Mouse (Mus musculus) lung, adult 2 months (tissue): ENCODE results near the gene Dhx58. TPM values are rescaled to one million over a fixed set of nuclear protein-coding genes. Genes with fewer than 3 reads are reported as not detected.
A peak's percentile ranks its signal among the peaks of the same experiment; 100 is the strongest.

ENCODE experiments used
- DNase-seq: peaks from one replicate; pipeline ENCODE4 v3.0.0; 2022
- H3K4me1 ChIP-seq: fragments of 200-500 bp; 2 replicates; pipeline ENCODE4 v1.6.1; 2011; ENCODE audit warnings: low read length; ENCODE audit not compliant: control insufficient read depth, insufficient read depth
- H3K4me3 ChIP-seq: fragments of 200-500 bp; replicated peaks from 2 replicates; pipeline ENCODE3; 2011; ENCODE audit warnings: low read depth, mild to moderate bottlenecking, control low read depth, low read length; ENCODE audit errors: extremely low read depth
- CTCF ChIP-seq: fragments of 200-500 bp; IDR thresholded peaks from 2 replicates; pipeline ENCODE4 v1.5.1; 2011; ENCODE audit warnings: mild to moderate bottlenecking, low read length, control low read depth; ENCODE audit not compliant: insufficient read depth
- POLR2A ChIP-seq: fragments of 200-500 bp; IDR thresholded peaks from 2 replicates; pipeline ENCODE4 v1.6.1; 2011; ENCODE audit warnings: low read depth, mild to moderate bottlenecking, control low read depth, low read length, borderline replicate concordance; ENCODE audit errors: extremely low read depth
- WGBS: fragments of 180-500 bp; shearing (Covaris S2); methylation state at CpG from one replicate; pipeline ENCODE4 v1.1.7; 2018; 5-methylcytosine and 5-hydroxymethylcytosine counted together
- polyA plus RNA-seq: library from polyadenylated mRNA; depleted of rRNA; stranded (reverse); fragments of >200 nt; gene quantifications from 2 replicates; pipeline ENCODE4 v1.2.3, GENCODE M21; 2012; rRNA removed

Gene Dhx58
- 8.2 and 9.8 TPM in 2 replicates for polyA plus RNA-seq

GRCm38 (mm10) chr11:100703851-100704531, at the start of gene Dhx58:
Gene Dhx58, minus strand, starts transcription at chr11:100704271.
- DNase-seq, result no peak
- peak; percentile 20; the same call in 1 of the 2 replicates for TF ChIP-seq POLR2A
- TF ChIP-seq CTCF, result no peak
- 45% methylated on average over 7 of the region's 7 CpGs for WGBS
- Histone ChIP-seq H3K4me3 (peak within 1 kb of the TSS; percentile 66), H3K4me1 (peaks cover 13% of the 10 kb centered on the region)

GRCm38 (mm10) chr11:100752294-100752693, 48.2 kb upstream of the Dhx58 start:
- no peaks in the 10 kb centered on the region; the same call in 1 of the 2 replicates for H3K4me1 ChIP-seq
- TF ChIP-seq CTCF, result no peak
- TF ChIP-seq POLR2A, result no peak
- DNase-seq, result no peak
- H3K4me3 ChIP-seq, result no peak overlapping the region
- WGBS, result 37% methylated on average over 10 of the region's 10 CpGs

DNA sequence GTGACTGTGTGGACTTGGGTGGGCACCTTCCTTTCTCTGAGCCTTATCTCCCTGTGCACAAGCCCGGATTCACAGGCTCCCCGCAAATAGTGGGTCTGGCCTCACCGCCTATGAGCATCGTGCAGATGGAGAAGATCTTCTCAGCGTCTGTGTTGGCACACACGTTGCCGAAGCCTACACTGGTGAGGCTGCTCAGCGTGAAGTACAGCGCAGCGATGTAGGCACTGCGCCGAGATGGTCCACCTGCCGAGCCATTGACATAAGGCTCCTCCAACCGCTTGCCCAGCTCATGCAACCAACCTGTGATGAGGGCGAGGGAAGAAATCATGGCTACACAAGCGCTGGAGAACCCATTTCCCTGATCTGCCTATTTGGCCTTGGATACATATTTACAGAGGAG, 46.1 kb upstream of the Dhx58 start:
- no peak for DNase-seq
- WGBS, result 85% methylated on average over 16 of the region's 16 CpGs
- TF ChIP-seq CTCF, result no peak
- no peak for TF ChIP-seq POLR2A
- Histone ChIP-seq H3K4me3 (no peak overlapping the region), H3K4me1 (no peaks in the 10 kb centered on the region; the same call in 1 of the 2 replicates)

DNA sequence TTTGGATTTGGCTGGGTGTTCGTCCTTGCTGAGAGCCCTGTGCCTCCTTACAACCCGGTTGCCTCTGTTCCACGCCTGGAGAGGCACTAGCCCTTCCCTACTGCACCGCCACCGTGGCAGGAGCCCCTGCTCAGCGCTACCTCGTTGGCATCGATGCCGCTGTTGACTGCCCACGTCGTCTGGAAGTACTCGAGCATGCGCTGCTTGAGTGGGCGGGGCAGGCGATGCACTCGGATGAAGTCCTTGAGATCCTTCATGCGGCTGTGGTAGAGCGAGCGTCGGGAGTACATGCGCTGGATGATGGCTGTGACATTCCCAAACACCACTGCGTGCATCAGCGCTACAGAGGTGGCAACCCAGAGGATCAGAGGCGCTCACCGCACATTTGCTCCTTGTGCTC, 45.4 kb upstream of the Dhx58 start:
- no peak for DNase-seq
- WGBS, result 36% methylated on average over 25 of the region's 25 CpGs
- no peak overlapping the region for H3K4me3 ChIP-seq
- no peaks in the 10 kb centered on the region; the same call in 1 of the 2 replicates for H3K4me1 ChIP-seq
- TF ChIP-seq CTCF (no peak), POLR2A (no peak)

DNA sequence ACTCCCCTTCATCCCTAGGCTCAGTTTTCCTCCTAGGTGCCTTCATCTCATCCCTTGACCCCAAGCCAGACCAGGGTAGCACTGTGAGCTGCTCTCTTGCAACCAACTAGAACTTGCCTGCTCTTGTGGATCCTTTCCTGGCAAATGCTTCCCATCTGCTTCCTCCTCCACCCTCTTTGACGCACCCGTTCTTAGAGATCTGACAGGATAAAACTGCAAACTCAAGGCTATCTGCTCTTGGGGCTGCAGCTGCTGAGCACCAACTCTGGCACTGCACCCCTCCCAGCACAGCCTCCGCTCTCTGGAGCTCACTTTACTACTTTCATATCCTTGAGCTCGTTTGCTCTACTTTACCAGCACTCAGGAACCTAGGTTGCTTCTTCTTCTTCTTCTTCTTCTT, 44.5 kb upstream of the Dhx58 start:
- no peak for TF ChIP-seq POLR2A
- TF ChIP-seq CTCF, result no peak
- WGBS, result 57% methylated on average over 4 of the region's 4 CpGs
- no peak overlapping the region for H3K4me3 ChIP-seq
- no peak for DNase-seq
- no peaks in the 10 kb centered on the region; the same call in 1 of the 2 replicates for H3K4me1 ChIP-seq

GRCm38 (mm10) chr11:100747114-100747513, 43.0 kb upstream of the Dhx58 start:
- no peak for DNase-seq
- TF ChIP-seq POLR2A (no peak), CTCF (no peak)
- H3K4me1 ChIP-seq, result no peaks in the 10 kb centered on the region; the same call in 1 of the 2 replicates
- H3K4me3 ChIP-seq, result no peak overlapping the region
- WGBS, result 69% methylated on average over 5 of the region's 5 CpGs

DNA sequence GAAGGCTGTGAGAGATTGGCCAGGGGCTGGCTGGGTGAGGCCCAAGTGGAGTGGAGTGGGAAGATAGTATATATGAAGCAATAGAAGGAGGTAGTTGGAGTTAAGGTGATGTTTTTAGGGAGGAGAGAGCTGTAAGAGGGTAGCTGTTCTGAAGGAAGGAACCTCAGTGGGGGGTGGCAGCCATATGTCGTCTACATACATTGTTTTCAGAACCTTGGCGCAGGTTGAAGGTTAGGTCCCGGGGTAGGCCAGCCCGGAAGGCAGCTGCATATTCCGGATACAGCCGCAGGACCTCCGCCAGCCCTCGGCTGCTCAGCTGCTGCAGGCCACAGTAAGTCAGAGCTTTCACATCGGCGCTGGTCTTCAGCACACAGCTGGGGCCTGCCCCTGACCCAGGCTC, 42.5 kb upstream of the Dhx58 start:
- no peak for TF ChIP-seq POLR2A
- TF ChIP-seq CTCF, result no peak
- H3K4me1 ChIP-seq, result no peaks in the 10 kb centered on the region; the same call in 1 of the 2 replicates
- DNase-seq, result no peak
- H3K4me3 ChIP-seq, result no peak overlapping the region
- 80% methylated on average over 10 of the region's 10 CpGs for WGBS

DNA sequence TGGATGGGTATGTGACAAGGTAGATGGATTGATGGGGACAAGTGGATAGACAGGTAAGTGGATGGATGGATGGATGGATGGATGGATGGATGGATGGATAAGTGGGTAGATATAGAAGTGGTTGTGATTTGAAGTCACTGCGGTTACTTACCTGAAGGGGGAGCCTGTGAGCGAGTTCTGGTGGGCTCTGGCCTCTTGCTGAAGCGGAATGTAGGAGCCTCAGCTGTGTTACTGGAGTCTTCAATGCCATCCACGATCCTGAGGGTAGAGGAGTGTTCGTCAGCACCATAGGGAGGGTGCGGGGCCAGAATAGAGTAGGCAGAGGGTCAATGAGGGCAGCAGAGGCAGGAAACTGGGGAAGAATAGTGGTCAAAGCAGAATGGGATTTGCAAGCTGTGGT, 41.0 kb upstream of the Dhx58 start:
- TF ChIP-seq CTCF (peak; percentile 67), POLR2A (no peak)
- WGBS, result 17% methylated on average over 6 of the region's 6 CpGs
- Histone ChIP-seq H3K4me3 (no peak overlapping the region), H3K4me1 (no peaks in the 10 kb centered on the region; the same call in 1 of the 2 replicates)
- DNase-seq, result peak; percentile 31

- WGBS, result 65% methylated on average over 6 of the region's 6 CpGs
- Histone ChIP-seq H3K4me1 (peaks cover 8% of the 10 kb centered on the region), H3K4me3 (no peak overlapping the region)
- no peak for DNase-seq
- TF ChIP-seq CTCF, result no peak
- no peak for TF ChIP-seq POLR2A
These were observed 37.3 kb upstream of the Dhx58 start for GRCm38 (mm10) chr11:100741348-100741747.

- Histone ChIP-seq H3K4me3 (no peak overlapping the region), H3K4me1 (peaks cover 18% of the 10 kb centered on the region)
- WGBS, result 25% methylated on average over 5 of the region's 5 CpGs
- no peak for DNase-seq
- no peak for TF ChIP-seq POLR2A
- no peak for TF ChIP-seq CTCF
These were observed 34.7 kb upstream of the Dhx58 start for GRCm38 (mm10) chr11:100738749-100739148.
